Mouse (Mus musculus) CD8-positive naive resting alpha-beta T cell, adult 2 months (primary cell): ENCODE data around the gene Tmem117.

Experiments
- DNase-seq, 2 experiments: peaks; one replicate each; pipeline ENCODE4 v3.0.0; 2022; ENCODE audit warnings: low read depth in 2 of 2, low spot score in 2 of 2

Tmem117 gene

GRCm38 (mm10) chr15:94628830-94629601, at the start of gene Tmem117:
Gene Tmem117 (plus strand): TSS chr15:94629232.
- DNase-seq = no peak

- no peak for DNase-seq
Measured at GRCm38 (mm10) chr15:94582000-94582593, 46.9 kb upstream of the Tmem117 start.

DNA sequence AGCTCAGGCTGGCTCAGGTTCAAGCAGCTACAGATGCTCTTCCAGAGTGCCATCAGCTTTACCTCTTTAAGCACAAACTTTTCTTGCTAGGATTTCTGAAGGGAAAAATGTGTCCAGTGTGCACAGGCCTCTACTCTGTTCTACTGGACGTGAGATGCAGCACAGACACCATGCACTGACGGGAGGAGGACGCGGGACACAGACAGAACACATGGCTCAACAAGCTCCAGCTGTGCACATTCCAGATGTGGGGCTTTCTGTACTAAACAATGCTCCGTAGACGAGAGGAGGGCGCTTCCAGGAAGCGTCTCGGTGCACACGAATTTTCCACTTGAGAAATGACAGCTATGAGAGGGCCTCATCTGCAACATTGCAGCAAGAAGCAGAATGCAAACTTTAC, 45.9 kb upstream of the Tmem117 start:
- DNase-seq = no peak

DNA sequence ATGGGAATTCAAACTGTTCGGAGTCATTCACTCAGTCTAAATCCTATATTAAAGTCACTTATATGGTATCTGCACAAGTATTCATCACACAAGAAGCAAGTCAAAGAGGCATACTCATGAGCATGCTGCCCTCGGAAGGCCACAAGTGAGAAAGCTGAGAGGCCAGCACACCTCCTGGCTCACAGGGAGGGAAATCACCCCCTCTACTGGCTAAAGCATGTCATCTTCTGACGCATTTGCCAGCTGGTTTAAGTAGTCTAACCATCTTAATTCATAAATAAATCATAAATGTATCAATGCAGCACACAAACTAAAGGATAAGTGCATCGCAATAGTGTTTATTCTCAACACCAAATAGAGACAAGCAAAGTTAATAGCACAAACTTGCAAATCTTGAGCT, 44.3 kb upstream of the Tmem117 start:
- DNase-seq = no peak

DNA sequence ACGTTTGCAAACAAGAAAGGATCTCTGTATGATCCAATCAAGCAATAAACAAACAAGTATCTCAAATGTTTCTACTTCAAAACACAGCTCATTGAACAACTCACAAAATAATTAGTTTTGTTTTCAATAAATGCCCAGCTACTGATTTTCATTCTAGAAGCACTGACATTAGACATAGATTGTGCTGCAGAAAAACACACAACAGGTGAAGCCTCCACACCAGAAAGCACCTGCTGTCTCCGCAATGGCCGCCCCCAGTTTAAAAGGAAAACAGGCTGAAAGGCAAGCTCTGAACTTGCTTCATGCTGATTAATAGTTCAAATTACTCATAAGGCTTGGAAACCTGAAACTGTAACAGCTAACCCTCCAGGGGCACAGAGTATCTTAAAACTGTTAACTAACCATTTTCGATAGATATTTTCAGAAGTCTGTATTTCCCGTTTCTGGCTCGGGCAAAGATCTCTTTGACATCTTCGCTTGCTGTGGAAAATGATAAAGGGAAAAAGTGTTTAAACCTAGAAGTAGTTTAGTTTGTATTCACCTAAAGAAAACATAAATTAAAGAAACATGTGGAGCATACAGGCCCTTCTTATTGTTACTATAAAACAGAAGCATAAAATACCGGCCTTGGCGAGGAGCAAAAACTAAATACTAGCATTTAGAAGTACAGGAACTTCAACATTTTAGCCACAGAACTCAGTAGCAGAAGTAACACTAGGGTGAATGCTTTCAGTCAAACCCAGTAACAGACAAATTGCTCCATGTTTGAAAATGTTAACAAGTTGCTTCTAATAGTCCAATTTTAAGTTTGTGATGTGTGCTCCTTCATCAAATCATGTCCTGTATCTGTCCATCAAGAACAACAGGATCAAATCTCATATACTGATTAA, 41.0 kb upstream of the Tmem117 start:
- no peak for DNase-seq

DNA sequence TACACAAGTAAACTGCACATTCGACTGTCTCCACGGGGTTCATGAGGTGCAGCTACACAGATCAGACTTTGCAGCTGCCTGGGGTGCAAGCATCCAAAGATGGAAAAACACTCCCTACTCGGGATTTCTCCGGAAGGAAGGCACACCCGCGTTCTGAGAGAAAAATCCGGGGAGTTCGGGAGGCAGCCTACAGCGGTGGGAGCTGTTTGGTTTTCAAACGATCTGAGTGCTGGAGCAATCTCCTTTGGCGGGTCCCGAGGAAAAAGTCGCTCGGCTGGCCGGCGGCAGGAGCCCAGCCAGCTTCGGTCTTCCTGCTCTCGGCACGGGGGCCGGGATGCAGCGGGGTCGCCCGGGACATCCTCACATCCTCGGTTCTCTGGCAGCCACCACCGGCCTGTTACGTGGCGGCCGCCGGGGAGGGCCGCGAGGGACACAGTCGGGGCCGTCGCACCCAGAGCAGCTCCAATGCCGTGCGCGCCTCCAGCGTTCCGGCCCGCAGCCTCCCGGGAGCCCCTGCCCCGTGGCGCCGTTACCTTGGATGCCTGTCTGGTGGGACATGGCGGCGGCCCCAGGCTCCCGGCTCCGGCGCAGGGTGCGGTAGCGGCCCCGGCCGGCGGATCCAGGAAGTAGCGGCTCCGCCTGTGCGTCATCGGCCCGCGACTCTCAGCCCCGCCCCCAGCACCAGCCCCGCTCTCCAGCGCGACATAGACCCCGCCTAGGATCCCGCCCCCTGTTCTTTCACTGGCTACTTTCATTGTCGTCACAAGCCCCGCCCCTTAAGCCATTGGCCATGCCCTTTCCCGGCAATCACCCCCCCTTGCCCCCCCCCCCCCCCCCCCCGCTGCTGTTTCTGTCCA, 39.6 kb upstream of the Tmem117 start, which contains the start of gene Twf1:
TSS of gene Twf1 (minus strand) at position 671 of the 857 bp plus-strand sequence.
- peak; percentile 96 to 98 for DNase-seq

GRCm38 (mm10) chr15:94590083-94590482, 38.9 kb upstream of the Tmem117 start:
- DNase-seq = no peak

- no peak for DNase-seq
Measured at GRCm38 (mm10) chr15:94591356-94591755, 37.7 kb upstream of the Tmem117 start.

- DNase-seq = no peak
Measured at GRCm38 (mm10) chr15:94593586-94593985, 35.4 kb upstream of the Tmem117 start.

DNA sequence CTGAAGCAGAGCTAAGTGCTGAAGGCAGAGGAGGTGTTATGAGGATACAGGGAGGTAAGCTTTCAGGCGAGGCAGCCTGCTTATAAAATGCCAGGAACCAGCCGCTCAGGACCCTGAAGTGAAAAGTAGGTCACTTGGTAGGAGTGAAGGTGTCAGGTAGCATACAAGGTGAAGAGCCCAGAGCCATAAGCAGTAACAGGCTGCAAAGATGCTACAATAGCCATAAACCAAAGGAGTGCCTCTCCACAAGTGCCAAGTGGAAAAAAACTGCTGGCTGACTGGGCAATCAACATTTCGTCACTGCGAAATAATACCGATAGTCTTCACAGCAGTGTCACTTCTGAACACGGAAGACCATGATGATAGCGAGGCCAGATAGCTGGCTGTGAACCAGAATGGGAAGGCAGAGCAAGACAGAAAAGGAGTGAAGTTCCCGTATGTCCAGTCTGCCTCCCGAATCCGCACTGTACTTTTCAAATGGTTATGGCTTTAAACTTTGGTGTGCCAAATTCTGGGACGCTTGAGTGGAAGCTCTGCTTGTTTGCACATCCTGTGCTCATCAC, 28.8 kb upstream of the Tmem117 start:
- no peak for DNase-seq

- DNase-seq = peak; percentile 16 to 38
Measured at GRCm38 (mm10) chr15:94601339-94601738, 27.7 kb upstream of the Tmem117 start.

GRCm38 (mm10) chr15:94602441-94602840, 26.6 kb upstream of the Tmem117 start:
- no peak for DNase-seq

GRCm38 (mm10) chr15:94607768-94608167, 21.3 kb upstream of the Tmem117 start:
- no peak for DNase-seq

DNA sequence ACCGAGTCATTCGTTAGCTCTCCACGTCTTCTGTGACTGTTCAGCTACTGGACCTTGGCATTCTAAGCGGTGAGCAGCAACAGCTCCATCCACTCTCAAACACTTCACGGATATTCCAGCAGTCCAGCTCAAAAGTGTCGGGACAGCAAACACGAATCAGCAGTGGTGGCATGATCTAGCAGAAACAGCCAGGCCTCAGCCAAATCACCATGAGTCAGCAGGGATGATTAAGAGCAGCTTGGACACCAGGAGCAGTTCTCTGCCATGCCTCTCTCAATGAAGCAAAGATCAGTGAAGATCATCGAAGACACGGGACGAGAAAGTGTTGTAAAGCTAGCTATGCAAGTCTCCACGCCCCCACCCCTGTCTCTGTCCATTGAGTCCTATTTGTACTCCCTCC, 13.0 kb upstream of the Tmem117 start:
- DNase-seq = no peak

DNA sequence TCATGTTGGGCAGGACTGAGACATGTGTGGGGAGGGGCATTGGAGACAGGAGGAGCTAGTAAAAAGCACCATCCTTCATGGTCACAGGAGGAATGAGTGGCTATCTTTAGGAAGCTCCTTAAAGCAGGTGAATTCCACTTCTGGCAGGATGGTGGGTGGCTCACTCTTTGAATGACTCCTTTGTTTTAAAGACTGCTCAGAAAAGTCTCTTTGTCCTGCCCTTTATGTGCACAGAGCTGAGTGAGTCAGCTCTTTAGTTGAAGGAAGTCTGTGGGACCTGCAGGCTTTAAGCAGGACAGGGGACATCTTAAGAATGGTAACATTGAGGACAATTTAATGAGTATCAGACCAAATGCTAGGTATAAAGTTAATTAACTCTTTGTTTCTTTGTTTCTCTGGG, 8.1 kb upstream of the Tmem117 start:
- no peak for DNase-seq

GRCm38 (mm10) chr15:94628463-94628829, 586 bp upstream of the Tmem117 start:
- DNase-seq = no peak

GRCm38 (mm10) chr15:94630553-94630952, 1.5 kb downstream of the Tmem117 start:
- DNase-seq = no peak

DNA sequence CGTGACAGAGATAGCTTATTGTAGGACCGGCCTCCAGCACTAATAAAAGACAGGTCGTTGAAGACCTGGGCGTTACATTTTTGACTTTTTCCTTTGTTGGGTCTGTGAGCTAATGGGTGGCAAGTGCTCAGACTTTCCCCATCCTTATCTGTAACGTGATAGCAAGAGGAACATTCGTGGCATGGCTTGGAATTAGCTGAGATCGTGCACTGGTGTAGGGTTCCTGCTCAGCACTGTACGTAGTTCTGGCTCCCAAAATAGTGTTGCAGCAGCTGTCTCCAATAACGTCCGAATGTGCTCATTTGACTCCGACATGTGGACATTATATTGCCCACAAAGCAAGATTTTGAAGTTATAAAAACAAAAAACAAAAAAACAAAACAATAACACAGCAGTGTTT, 5.5 kb downstream of the Tmem117 start:
- DNase-seq = no peak

- DNase-seq = no peak
Measured at GRCm38 (mm10) chr15:94638207-94638606, 9.2 kb downstream of the Tmem117 start.

DNA sequence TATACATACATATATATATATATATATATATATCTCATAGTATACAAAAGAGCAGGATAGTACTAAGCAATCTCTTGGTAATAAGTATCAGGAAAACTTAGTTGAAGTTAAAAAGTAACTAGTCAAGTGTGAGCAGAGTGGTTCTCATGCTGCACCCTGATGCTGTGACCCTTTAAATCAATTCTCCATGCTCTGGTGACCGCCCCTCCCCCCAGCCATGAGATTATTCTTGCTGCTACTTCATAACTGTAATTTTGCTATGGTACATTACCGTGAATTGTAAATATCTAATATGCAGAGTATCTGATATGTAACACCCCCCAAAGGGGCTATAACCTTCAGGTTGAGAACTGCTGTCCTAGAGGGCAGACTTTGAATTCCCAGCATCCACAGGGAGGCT, 10.1 kb downstream of the Tmem117 start:
- no peak for DNase-seq

GRCm38 (mm10) chr15:94646012-94646411, 17.0 kb downstream of the Tmem117 start:
- DNase-seq = no peak
